Mouse (Mus musculus) liver, postnatal 0 days (tissue): ENCODE measurements at regions not wholly inside any gene's neighbourhood (a gene's known extent, or its start where the extent isn't known, plus 50 kb on each side); places are given as distances from the start of the nearest gene placed in this dataset.

Source experiments
- CTCF ChIP-seq: sonication (generic); IDR thresholded peaks from 2 replicates; pipeline ENCODE4 v1.5.1; 2016; ENCODE audit warnings: antibody characterized with exemption, low read depth
- EP300 ChIP-seq: IDR thresholded peaks from 2 replicates; pipeline ENCODE4 v1.6.1; 2016; ENCODE audit warnings: antibody characterized with exemption, low read depth, mild to moderate bottlenecking

- TF ChIP-seq CTCF (no peak), EP300 (peak; percentile 94)
Observed at GRCm38 (mm10) chr4:32172992-32173391, 65.6 kb upstream of the Bach2 start.
